13 mouse cellular contexts compared by ENCODE assay signal in genomic region chr6:86776706-86777071, GRCm38 (mm10). TPM values are rescaled to one million over a fixed set of nuclear protein-coding genes. Genes with fewer than 3 reads are reported as not detected.
DNase-seq lines count a peak whose midpoint lies in the region; ATAC-seq lines count a peak whose summit lies in the region.
"Had no signal": no experiment of that assay in that cellular context is flagged by ENCODE, and none has a peak within 500 bp of the region (broad histone marks: within the 10 kb centered on the region; RNA-seq: fewer than 3 reads in every experiment).

No protein-coding gene starts in this region.

- no peak overlapping the region for H3K4me3 ChIP-seq in heart, embryonic 13.5 days
- H3K4me3 ChIP-seq in limb, embryonic 13.5 days, result no peak overlapping the region
- no peak overlapping the region for H3K4me3 ChIP-seq in limb, embryonic 10.5 days
- H3K4me3 ChIP-seq: lung, embryonic 15.5 days; midbrain, embryonic 12.5 days had no signal

- WGBS in heart, embryonic 13.5 days, result 40% methylated on average over 4 of the region's 4 CpGs
- 42% methylated on average over 4 of the region's 4 CpGs for WGBS in limb, embryonic 13.5 days
- 65% methylated on average over 4 of the region's 4 CpGs for WGBS in limb, embryonic 10.5 days

- H3K36me3 ChIP-seq in heart, embryonic 13.5 days, result no peaks in the 10 kb centered on the region
- H3K36me3 ChIP-seq in limb, embryonic 13.5 days, result no peaks in the 10 kb centered on the region
- no peaks in the 10 kb centered on the region for H3K36me3 ChIP-seq in limb, embryonic 10.5 days
- H3K36me3 ChIP-seq: lung, embryonic 15.5 days; midbrain, embryonic 12.5 days had no signal

- no peaks in the 10 kb centered on the region for H3K27me3 ChIP-seq in heart, embryonic 13.5 days (replicated peaks)
- H3K27me3 ChIP-seq in limb, embryonic 13.5 days, result no peaks in the 10 kb centered on the region
- H3K27me3 ChIP-seq in limb, embryonic 10.5 days (ENCODE audit: low read depth, poor library complexity, severe bottlenecking), result no peaks in the 10 kb centered on the region
- H3K27me3 ChIP-seq: lung, embryonic 15.5 days; midbrain, embryonic 12.5 days had no signal

- intact Hi-C loops in heart, postnatal 36 days (cut with DNase I), result no loop called here

- H3K9ac ChIP-seq in heart, embryonic 13.5 days, result 0 out of 2 replicates have a peak overlapping the region, but pooled peaks have one; percentile 40
- no peak overlapping the region for H3K9ac ChIP-seq in limb, embryonic 13.5 days
- H3K9ac ChIP-seq: lung, embryonic 15.5 days; midbrain, embryonic 12.5 days had no signal

- peak overlapping the region; percentile 68 for H3K27ac ChIP-seq in heart, embryonic 13.5 days (replicated peaks)
- H3K27ac ChIP-seq in limb, embryonic 13.5 days, result peak overlapping the region; percentile 15; the same call in 1 of the 2 replicates
- H3K27ac ChIP-seq in limb, embryonic 10.5 days, result no peak overlapping the region
- H3K27ac ChIP-seq: lung, embryonic 15.5 days; midbrain, embryonic 12.5 days had no signal

- peak overlapping the region; percentile 43 for H3K4me2 ChIP-seq in heart, embryonic 13.5 days
- H3K4me2 ChIP-seq in limb, embryonic 13.5 days (replicated peaks), result no peak overlapping the region
- H3K4me2 ChIP-seq: heart, embryonic 11.5 days; lung, embryonic 15.5 days; midbrain, embryonic 12.5 days had no signal

- ATAC-seq in heart, embryonic 13.5 days (ENCODE audit: extremely low read depth, insufficient number of reproducible peaks, low FRiP score, low TSS enrichment), result no peak
- no peak for ATAC-seq in limb, embryonic 13.5 days (ENCODE audit: low FRiP score, low read depth)

- H3K9me3 ChIP-seq in heart, embryonic 13.5 days, result no peaks in the 10 kb centered on the region
- H3K9me3 ChIP-seq in limb, embryonic 13.5 days, result no peaks in the 10 kb centered on the region
- H3K9me3 ChIP-seq in limb, embryonic 10.5 days (replicated peaks), result no peaks in the 10 kb centered on the region
- H3K9me3 ChIP-seq: lung, embryonic 15.5 days; midbrain, embryonic 12.5 days had no signal

- peaks cover 15% of the 10 kb centered on the region for H3K4me1 ChIP-seq in heart, embryonic 13.5 days
- H3K4me1 ChIP-seq in limb, embryonic 13.5 days, result peaks cover 17% of the 10 kb centered on the region
- peaks cover 10% of the 10 kb centered on the region for H3K4me1 ChIP-seq in limb, embryonic 10.5 days
- H3K4me1 ChIP-seq: lung, embryonic 15.5 days; midbrain, embryonic 12.5 days had no signal

- DNase-seq in heart, postnatal 36 days, result no peak
- no peak for DNase-seq in limb, embryonic 10.5 days (ENCODE audit: low spot score)
- peak; percentile 66 for DNase-seq in brain, adult 2 months (ENCODE audit: low read depth, low spot score)
- DNase-seq in layer of hippocampus, postnatal 14 days (ENCODE audit: low spot score in 2 of 2), result peak; percentile 19 to 24
- no peak for DNase-seq in gastrocnemius, adult 18-20 months (ENCODE audit: low spot score)
- DNase-seq in adrenal gland, postnatal 10 days, result no peak
- DNase-seq: cerebellum, adult 9-11 months; liver had no signal

RNA-seq across cellular contexts. Expression of gene Anxa4, which starts 16.7 kb away (rescaled TPM):
- 20.1 and 24.2 TPM in 2 replicates for polyA plus RNA-seq in heart, embryonic 13.5 days (2015; fragmentation: Nextera tagmentation; extraction: Ambion mirVana)
- 10 to 100 TPM; 36.1 to 42.0 TPM for total RNA-seq in heart, postnatal 36 days (2021)
- polyA plus RNA-seq in limb, embryonic 13.5 days (2015; fragmentation: Nextera tagmentation; extraction: Ambion mirVana), result 30.4 and 31.5 TPM in 2 replicates
- polyA plus RNA-seq in limb, embryonic 10.5 days (2016; fragmentation: Nextera tagmentation; extraction: Ambion mirVana), result 4.1 and 7.5 TPM in 2 replicates
- 1 to 10 TPM; 2.8 to 5.8 TPM for total RNA-seq in layer of hippocampus, postnatal 14 days (2021)
- 10 to 100 TPM; 14.6 to 28.1 TPM for total RNA-seq in gastrocnemius, adult 18-20 months (2021)
- total RNA-seq in adrenal gland, postnatal 10 days (2021), result 10 to 100 TPM; 56.1 to 61.2 TPM

RNA-seq across cellular contexts. Expression of gene Gmcl1, which starts 43.5 kb away (rescaled TPM):
- polyA plus RNA-seq in heart, embryonic 13.5 days (2015; fragmentation: Nextera tagmentation; extraction: Ambion mirVana), result 14.7 and 14.9 TPM in 2 replicates
- total RNA-seq in heart, postnatal 36 days (2021), result 1 to 10 TPM; 4.4 to 4.6 TPM
- polyA plus RNA-seq in limb, embryonic 13.5 days (2015; fragmentation: Nextera tagmentation; extraction: Ambion mirVana), result 40.0 and 41.5 TPM in 2 replicates
- polyA plus RNA-seq in limb, embryonic 10.5 days (2016; fragmentation: Nextera tagmentation; extraction: Ambion mirVana), result 34.1 and 39.0 TPM in 2 replicates
- total RNA-seq in layer of hippocampus, postnatal 14 days (2021), result 10 to 100 TPM; 33.8 to 37.8 TPM
- total RNA-seq in gastrocnemius, adult 18-20 months (2021), result 1 to 10 TPM; 1.9 to 2.2 TPM
- 10 to 100 TPM; 12.2 to 15.9 TPM for total RNA-seq in adrenal gland, postnatal 10 days (2021)

Comparison
In these comparisons a context has a peak if more than half of its experiments do, and no peak if none do; other contexts are left out.
1. DNase-seq: peak in brain, adult 2 months (single experiment) and layer of hippocampus, postnatal 14 days (2 of 2); none in heart, postnatal 36 days (0 of 2), limb, embryonic 10.5 days (single experiment), gastrocnemius, adult 18-20 months (single experiment) and adrenal gland, postnatal 10 days (single experiment).